In genomic region chr1:189922721-189923120, GRCm38 (mm10) we compare ENCODE assay signal across 8 mouse cellular contexts. TPM values are rescaled to one million over a fixed set of nuclear protein-coding genes. Genes with fewer than 3 reads are reported as not detected.
DNase-seq lines count a peak whose midpoint lies in the region; ATAC-seq and TF ChIP-seq lines count a peak whose summit lies in the region.

No protein-coding gene starts in this region.

- peaks cover 64% of the 10 kb centered on the region for H3K27me3 ChIP-seq in forebrain, embryonic 12.5 days
- no peaks in the 10 kb centered on the region for H3K27me3 ChIP-seq in kidney, embryonic 16.5 days (ENCODE audit: insufficient read depth, low read length)
- no peaks in the 10 kb centered on the region for H3K27me3 ChIP-seq in myocyte (ENCODE audit: control insufficient read depth, insufficient read depth, insufficient read length)

- H3K4me2 ChIP-seq in forebrain, embryonic 12.5 days = peak overlapping the region; percentile 98
- peak overlapping the region; percentile 96 for H3K4me2 ChIP-seq in kidney, embryonic 16.5 days (replicated peaks; ENCODE audit: low read depth, low read length)
- peak overlapping the region; percentile 71 for H3K4me2 ChIP-seq in myocyte (ENCODE audit: low read depth)

- peaks cover 29% of the 10 kb centered on the region for H3K4me1 ChIP-seq in forebrain, embryonic 12.5 days
- peaks cover 21% of the 10 kb centered on the region for H3K4me1 ChIP-seq in kidney, embryonic 16.5 days (ENCODE audit: insufficient read depth, low read length)

- no peak for TF ChIP-seq POLR2A in myocyte (IDR thresholded peaks at IDR 0.05; ENCODE audit: insufficient read length, low read depth)

- no peak for DNase-seq in left cerebral cortex, adult 2 months (ENCODE audit: extremely low spot score in 1 of 2, low spot score in 2 of 2)
- no peak for DNase-seq in left cerebral cortex, adult 8-10 months (ENCODE audit: low spot score in 2 of 2)
- DNase-seq in thymus, postnatal 14 days = no peak
- DNase-seq in thymus, postnatal 25 days = no peak
- DNase-seq in layer of hippocampus, postnatal 14 days (ENCODE audit: low spot score in 2 of 2) = no peak

- H3K4me3 ChIP-seq in left cerebral cortex, adult 2 months = peak overlapping the region; percentile 86
- peak overlapping the region; percentile 73 for H3K4me3 ChIP-seq in forebrain, embryonic 12.5 days (replicated peaks)
- peak overlapping the region; percentile 86 for H3K4me3 ChIP-seq in kidney, embryonic 16.5 days (ENCODE audit: low read length)
- H3K4me3 ChIP-seq in myocyte = peak overlapping the region; percentile 42

- peak overlapping the region; percentile 58 for H3ac ChIP-seq in myocyte (ENCODE audit: control insufficient read depth, insufficient read length)

- TF ChIP-seq CTCF in left cerebral cortex, adult 2 months (IDR thresholded peaks at IDR 0.05) = no peak

- no peak for ATAC-seq in forebrain, embryonic 12.5 days (ENCODE audit: low FRiP score)
- ATAC-seq in kidney, embryonic 16.5 days (ENCODE audit: low FRiP score, low TSS enrichment) = no peak

- no peaks in the 10 kb centered on the region for H3K36me3 ChIP-seq in forebrain, embryonic 12.5 days (replicated peaks)
- no peaks in the 10 kb centered on the region for H3K36me3 ChIP-seq in kidney, embryonic 16.5 days (ENCODE audit: insufficient read depth, low read length)
- H3K36me3 ChIP-seq in myocyte (ENCODE audit: control insufficient read depth, insufficient read depth) = no peaks in the 10 kb centered on the region

- intact Hi-C loops in left cerebral cortex, adult 2 months (cut with DNase I) = no loop called here

- H3K79me2 ChIP-seq in myocyte (ENCODE audit: control insufficient read depth, insufficient read depth) = peaks cover 35% of the 10 kb centered on the region

- 20% methylated on average over 9 of the region's 9 CpGs for WGBS in forebrain, embryonic 12.5 days
- WGBS in kidney, embryonic 16.5 days = 15% methylated on average over 9 of the region's 9 CpGs

- peak overlapping the region; percentile 84 for H3K27ac ChIP-seq in left cerebral cortex, adult 2 months
- no peak overlapping the region for H3K27ac ChIP-seq in forebrain, embryonic 12.5 days
- no peak overlapping the region for H3K27ac ChIP-seq in kidney, embryonic 16.5 days (ENCODE audit: low read length)

- no peaks in the 10 kb centered on the region for H3K9me3 ChIP-seq in forebrain, embryonic 12.5 days
- no peaks in the 10 kb centered on the region for H3K9me3 ChIP-seq in kidney, embryonic 16.5 days (ENCODE audit: low read length)

- no peak overlapping the region for H3K9ac ChIP-seq in forebrain, embryonic 12.5 days
- H3K9ac ChIP-seq in kidney, embryonic 16.5 days (replicated peaks; ENCODE audit: low read length) = peak overlapping the region; percentile 90

TF ChIP-seq in myocyte, 11 proteins besides CTCF, POLR2A, EP300 and RAD21:
- no peak for TF ChIP-seq MYOG (IDR thresholded peaks at IDR 0.05; ENCODE audit: control insufficient read depth in 1 of 3, insufficient read depth in 1 of 3, insufficient read length in 2 of 3, low read depth in 2 of 3)
- TF ChIP-seq TCF3 (IDR thresholded peaks at IDR 0.05; ENCODE audit: insufficient read length, low read depth) = no peak
- no peak for TF ChIP-seq TCF12 (IDR thresholded peaks at IDR 0.05; ENCODE audit: insufficient read depth, poor library complexity, severe bottlenecking)
- TF ChIP-seq REST (IDR thresholded peaks at IDR 0.05; ENCODE audit: insufficient read depth, insufficient read length) = no peak
- TF ChIP-seq USF1 (IDR thresholded peaks at IDR 0.05; ENCODE audit: low read depth) = no peak
- no peak for TF ChIP-seq MAX (IDR thresholded peaks at IDR 0.05; ENCODE audit: low read depth)
- TF ChIP-seq CEBPB (IDR thresholded peaks at IDR 0.05; ENCODE audit: insufficient read depth, poor library complexity, severe bottlenecking) = no peak
- no peak for TF ChIP-seq POLR2AphosphoS2 (IDR thresholded peaks at IDR 0.05; ENCODE audit: insufficient read length, low read depth)
- TF ChIP-seq SRF (IDR thresholded peaks at IDR 0.05; ENCODE audit: control insufficient read depth, insufficient read length, low read depth) = no peak
- TF ChIP-seq MYOD1 (IDR thresholded peaks at IDR 0.05; ENCODE audit: control insufficient read depth in 1 of 3, insufficient read length in 2 of 3, low read depth in 2 of 3) = no peak
- TF ChIP-seq E2F4 (IDR thresholded peaks at IDR 0.05; ENCODE audit: insufficient read depth) = no peak

RNA-seq across cellular contexts. Expression of gene Smyd2, which starts 0.6 kb away (rescaled TPM):
- 10 to 100 TPM; 95.8 to 98.3 TPM for total RNA-seq in left cerebral cortex, adult 2 months (2021)
- 100 to 1,000 TPM in 1 of 4 experiments, 10 to 100 TPM in 3; 87.4 to 105 (median 91.9) TPM for total RNA-seq in left cerebral cortex, adult 8-10 months (2022)
- polyA plus RNA-seq in forebrain, embryonic 12.5 days (2016; fragmentation: Nextera tagmentation; extraction: Ambion mirVana) = 38.0 and 42.7 TPM in 2 replicates
- 87.6 and 89.7 TPM in 2 replicates for polyA plus RNA-seq in kidney, embryonic 16.5 days (2015; fragmentation: Nextera tagmentation; extraction: Ambion mirVana)
- polyA plus RNA-seq in myocyte (2012; fragmentation: generic; extraction: Trizol) = 57.7 TPM
- total RNA-seq in layer of hippocampus, postnatal 14 days (2021) = 10 to 100 TPM; 82.9 to 89.5 TPM
